Mouse (Mus musculus) heart, adult 2 months (tissue): ENCODE data around the gene 1700015F17Rik.

ENCODE experiments used
- CTCF ChIP-seq: fragments of 200-600 bp; IDR thresholded peaks from 2 replicates; pipeline ENCODE4 v1.8.1; 2022; ENCODE audit warnings: antibody characterized with exemption, mild to moderate bottlenecking, moderate library complexity
- POLR2A ChIP-seq: fragments of 200-500 bp; IDR thresholded peaks from 2 replicates; pipeline ENCODE4 v1.6.1; 2011; ENCODE audit warnings: mild to moderate bottlenecking, low read depth, low read length, control low read depth; ENCODE audit not compliant: insufficient read depth

DNA sequence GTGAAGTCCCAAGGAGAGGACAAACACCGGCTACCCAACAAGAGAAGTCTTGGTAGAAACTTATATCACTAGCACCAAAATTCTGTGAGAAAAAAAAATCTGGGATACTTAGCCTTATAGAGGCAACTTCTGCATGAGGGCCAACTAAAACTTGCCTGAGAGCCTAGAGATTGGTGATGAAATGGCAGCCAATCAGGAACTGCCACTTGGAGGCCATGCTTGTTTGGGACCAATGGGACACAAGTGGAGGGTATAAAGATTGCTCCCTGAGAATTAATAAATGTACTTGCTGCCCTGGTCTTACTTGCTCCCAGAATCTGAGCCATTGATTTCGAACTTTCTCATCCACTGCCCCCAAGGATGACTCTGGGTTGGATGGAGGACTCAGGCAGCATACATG, 57.5 kb downstream of the 1700015F17Rik start:
- TF ChIP-seq POLR2A (no peak), CTCF (no peak)
